Mouse (Mus musculus) kidney, adult 2 months (tissue): Measurements from ENCODE around the gene Ifngr2.

Experiments used
- CTCF ChIP-seq: fragments of 200-500 bp; conservative IDR thresholded peaks from 2 replicates; pipeline ENCODE4 v1.5.1; 2011; ENCODE audit warnings: low read depth, mild to moderate bottlenecking, control low read depth, low read length, moderate library complexity, mixed read lengths; ENCODE audit not compliant: insufficient read depth, insufficient read length
- POLR2A ChIP-seq: fragments of 200-500 bp; IDR thresholded peaks from one replicate; pipeline ENCODE4 v1.6.1; 2011; ENCODE audit warnings: low read depth, low read length, control low read depth

DNA sequence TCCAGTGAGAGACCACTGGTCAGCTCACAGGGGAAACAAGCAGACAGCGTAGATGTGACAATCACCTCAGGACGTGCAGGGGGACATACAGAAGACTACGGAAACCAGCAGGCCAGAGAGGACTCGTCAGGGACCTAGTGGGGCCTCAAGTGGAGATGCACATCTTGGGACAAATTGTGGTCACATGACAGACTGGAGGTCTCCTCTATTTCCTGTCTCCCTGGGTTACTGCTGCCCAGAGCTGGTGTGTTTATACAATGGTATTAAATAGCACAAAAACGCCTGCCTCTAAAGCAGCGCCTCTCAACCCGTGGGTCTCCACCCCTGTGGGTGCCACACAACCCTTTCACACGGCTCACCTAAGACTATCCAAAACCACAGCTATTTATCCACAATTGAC lies 45.3 kb downstream of the Ifngr2 start:
- TF ChIP-seq CTCF (no peak), POLR2A (no peak)
